ENCODE assay signal across 21 mouse cellular contexts in genomic region chr8:94850049-94850448, GRCm38 (mm10). TPM values are rescaled to one million over a fixed set of nuclear protein-coding genes. Genes with fewer than 3 reads are reported as not detected.
DNase-seq lines count a peak whose midpoint lies in the region; TF ChIP-seq lines count a peak whose summit lies in the region.
"Had no signal": no experiment of that assay in that cellular context is flagged by ENCODE, and none has a peak within 500 bp of the region (broad histone marks: within the 10 kb centered on the region; RNA-seq: fewer than 3 reads in every experiment).

No protein-coding gene starts in this region.

- no peak overlapping the region for H3K4me3 ChIP-seq in gastrocnemius, adult 2 months
- no peak overlapping the region for H3K4me3 ChIP-seq in brown adipose tissue, adult 24 weeks (ENCODE audit: insufficient read depth, low read depth, low read length)
- H3K4me3 ChIP-seq: embryonic facial prominence, embryonic 10.5 days; embryonic facial prominence, embryonic 12.5 days; forebrain, embryonic 13.5 days; forebrain, embryonic 15.5 days had no signal

- peak; percentile 58 for DNase-seq in gastrocnemius, adult 2 months
- DNase-seq in gastrocnemius, postnatal 4 days (ENCODE audit: low spot score in 2 of 2), result no peak
- DNase-seq in skeletal muscle tissue, adult 2 months (ENCODE audit: low read depth, low spot score), result peak; percentile 44
- no peak for DNase-seq in urinary bladder, postnatal 36 days (ENCODE audit: low spot score in 2 of 2)
- DNase-seq: adrenal gland, adult 2 months; adrenal gland, postnatal 10 days; adrenal gland, postnatal 25 days; cerebellum, adult 11-12 months; cerebellum, adult 2 months; cerebellum, adult 9-10 months; cerebellum, postnatal 10 days; cerebellum, postnatal 25 days; forebrain, postnatal 0 days had no signal

- peaks cover 4% of the 10 kb centered on the region; the same call in 1 of the 2 replicates for H3K4me1 ChIP-seq in brown adipose tissue, adult 24 weeks (ENCODE audit: control insufficient read depth, insufficient read depth, insufficient read length, low read length)
- H3K4me1 ChIP-seq: embryonic facial prominence, embryonic 10.5 days; embryonic facial prominence, embryonic 12.5 days; forebrain, embryonic 13.5 days; forebrain, embryonic 15.5 days had no signal

- intact Hi-C loops in gastrocnemius, adult 2 months (cut with DNase I), result no loop called here

- TF ChIP-seq CTCF in gastrocnemius, adult 2 months (IDR thresholded peaks at IDR 0.05), result no peak

- peak overlapping the region; percentile 32 for H3K27ac ChIP-seq in gastrocnemius, adult 2 months
- H3K27ac ChIP-seq in brown adipose tissue, adult 24 weeks (replicated peaks; ENCODE audit: low read depth, low read length), result 0 out of 2 replicates have a peak overlapping the region, but pooled peaks have one; percentile 6
- H3K27ac ChIP-seq: embryonic facial prominence, embryonic 10.5 days; embryonic facial prominence, embryonic 12.5 days; forebrain, embryonic 13.5 days; forebrain, embryonic 15.5 days had no signal

RNA-seq across cellular contexts. Expression of gene Polr2c, which starts 7.2 kb away (rescaled TPM):
- total RNA-seq in gastrocnemius, adult 2 months (2021), result 10 to 100 TPM; 47.3 to 49.8 TPM
- 10 to 100 TPM; 48.8 to 54.0 TPM for total RNA-seq in gastrocnemius, postnatal 4 days (2021)
- 55.0 and 64.8 TPM in 2 replicates for polyA plus RNA-seq in brown adipose tissue, adult 24 weeks (2012; ENCODE audit: insufficient read depth, insufficient read length, missing spikeins)

RNA-seq across cellular contexts. Expression of gene Ciapin1, which starts 11.9 kb away (rescaled TPM):
- 10 to 100 TPM; 29.7 to 44.5 TPM for total RNA-seq in gastrocnemius, adult 2 months (2021)
- 10 to 100 TPM; 39.0 to 41.3 TPM for total RNA-seq in gastrocnemius, postnatal 4 days (2021)
- 61.4 and 80.8 TPM in 2 replicates for polyA plus RNA-seq in brown adipose tissue, adult 24 weeks (2012; ENCODE audit: insufficient read depth, insufficient read length, missing spikeins)

RNA-seq across cellular contexts. Expression of gene Coq9, which starts 11.9 kb away (rescaled TPM):
- 100 to 1,000 TPM; 359 to 480 TPM for total RNA-seq in gastrocnemius, adult 2 months (2021)
- total RNA-seq in gastrocnemius, postnatal 4 days (2021), result 100 to 1,000 TPM; 179 to 186 TPM
- polyA plus RNA-seq in brown adipose tissue, adult 24 weeks (2012; ENCODE audit: insufficient read depth, insufficient read length, missing spikeins), result 313 and 387 TPM in 2 replicates

RNA-seq across cellular contexts. Expression of gene Dok4, which starts 26.1 kb away (rescaled TPM):
- 1 to 10 TPM; 2.7 to 6.1 TPM for total RNA-seq in gastrocnemius, adult 2 months (2021)
- 10 to 100 TPM; 15.7 to 15.9 TPM for total RNA-seq in gastrocnemius, postnatal 4 days (2021)
- 3.8 and 8.4 TPM in 2 replicates for polyA plus RNA-seq in brown adipose tissue, adult 24 weeks (2012; ENCODE audit: insufficient read depth, insufficient read length, missing spikeins)

RNA-seq across cellular contexts. Expression of gene Ccl17, which starts 39.8 kb away (rescaled TPM):
- total RNA-seq in gastrocnemius, adult 2 months (2021), result not detected
- total RNA-seq in gastrocnemius, postnatal 4 days (2021), result not detected
- polyA plus RNA-seq in brown adipose tissue, adult 24 weeks (2012; ENCODE audit: insufficient read depth, insufficient read length, missing spikeins), result not detected in 2 replicates
- total RNA-seq: forebrain, postnatal 0 days; MEL had no signal
- polyA plus RNA-seq: adrenal gland, adult 2 months; brain, embryonic 14.5 days; embryonic facial prominence, embryonic 10.5 days; embryonic facial prominence, embryonic 12.5 days; forebrain, embryonic 11.5 days; forebrain, embryonic 13.5 days had no signal

Comparison
In these comparisons a context has a peak if more than half of its experiments do, and no peak if none do; other contexts are left out.
1. DNase-seq: peak in gastrocnemius, adult 2 months (single experiment) and skeletal muscle tissue, adult 2 months (single experiment); none in gastrocnemius, postnatal 4 days (0 of 2) and urinary bladder, postnatal 36 days (0 of 2).